Mouse (Mus musculus) kidney, embryonic 14.5 days (tissue): ENCODE results near the gene Nsun4. TPM values are rescaled to one million over a fixed set of nuclear protein-coding genes. Genes with fewer than 3 reads are reported as not detected.
A peak's percentile ranks its signal among the peaks of the same experiment; 100 is the strongest.

Source experiments
- ATAC-seq: fragments of 200-750 bp; cut with Nextera tagmentation; 2 replicates; pipeline ENCODE4 v1.8.0; 2017; ENCODE audit warnings: moderate number of reproducible peaks, mild to moderate bottlenecking, moderate TSS enrichment, moderate library complexity; ENCODE audit not compliant: low FRiP score, low TSS enrichment
- H3K27ac ChIP-seq: fragments of 300-500 bp; sonication (generic); 2 replicates; pipeline ENCODE4 v1.5.1; 2014; ENCODE audit warnings: low read depth, mild to moderate bottlenecking, low read length, moderate library complexity, mixed read lengths
- H3K27me3 ChIP-seq: fragments of 300-500 bp; sonication (generic); 2 replicates; pipeline ENCODE4 v1.6.1; 2014; ENCODE audit warnings: mild to moderate bottlenecking, low read length; ENCODE audit not compliant: control insufficient read depth, insufficient read depth
- H3K36me3 ChIP-seq: fragments of 300-500 bp; sonication (generic); 2 replicates; pipeline ENCODE4 v1.6.1; 2014; ENCODE audit warnings: low read length, mixed read lengths; ENCODE audit not compliant: control insufficient read depth, insufficient read depth
- H3K4me1 ChIP-seq: fragments of 300-500 bp; sonication (generic); 2 replicates; pipeline ENCODE4 v1.6.1; 2014; ENCODE audit warnings: low read length, mixed read lengths; ENCODE audit not compliant: control insufficient read depth, insufficient read depth
- H3K4me2 ChIP-seq: fragments of 300-500 bp; sonication (generic); replicated peaks from 2 replicates; pipeline ENCODE4 v1.6.1; 2014; ENCODE audit warnings: low read depth, mild to moderate bottlenecking, low read length
- H3K4me3 ChIP-seq: fragments of 300-500 bp; sonication (generic); 2 replicates; pipeline ENCODE4 v1.5.1; 2014; ENCODE audit warnings: mild to moderate bottlenecking, low read length
- H3K9ac ChIP-seq: fragments of 300-500 bp; sonication (generic); 2 replicates; pipeline ENCODE4 v1.6.1; 2014; ENCODE audit warnings: low read depth, mild to moderate bottlenecking, low read length, moderate library complexity
- H3K9me3 ChIP-seq: fragments of 300-500 bp; sonication (generic); 2 replicates; pipeline ENCODE4 v1.6.1; 2016; ENCODE audit warnings: low read length; ENCODE audit not compliant: control insufficient read depth
- WGBS: fragments of 180-500 bp; shearing (Covaris S2); extraction: QIAGEN DNeasy Blood & Tissue Kit; methylation state at CpG from one replicate; pipeline ENCODE4 v1.1.7; 2014; 5-methylcytosine and 5-hydroxymethylcytosine counted together
- polyA plus RNA-seq: library from polyadenylated mRNA; unstranded; fragments of >200 nt; fragmentation: Nextera tagmentation; extraction: Ambion mirVana; gene quantifications from 2 replicates; pipeline ENCODE4 v1.2.1, GENCODE M21; 2014

Nsun4 gene
- polyA plus RNA-seq, 1 experiment from 2014 or later = 24.1 TPM

- Histone ChIP-seq H3K4me1 (no peaks in the 10 kb centered on the region), H3K4me2 (no peak overlapping the region), H3K36me3 (no peaks in the 10 kb centered on the region), H3K27me3 (no peaks in the 10 kb centered on the region), H3K9ac (no peak overlapping the region), H3K9me3 (peaks cover 5% of the 10 kb centered on the region; the same call in 1 of the 2 replicates), H3K4me3 (no peak overlapping the region), H3K27ac (no peak overlapping the region)
- no peak for ATAC-seq
- 81% methylated on average over 2 of the region's 2 CpGs for WGBS
Observed at GRCm38 (mm10) chr4:115995376-115995730, 58.3 kb downstream of the Nsun4 start.

GRCm38 (mm10) chr4:115994662-115995375, 58.9 kb downstream of the Nsun4 start:
- no peak overlapping the region for H3K4me2 ChIP-seq
- 86% methylated on average over 16 of the region's 16 CpGs for WGBS
- peaks cover 5% of the 10 kb centered on the region; the same call in 1 of the 2 replicates for H3K9me3 ChIP-seq
- H3K36me3 ChIP-seq = no peaks in the 10 kb centered on the region
- H3K4me1 ChIP-seq = no peaks in the 10 kb centered on the region
- H3K27me3 ChIP-seq = no peaks in the 10 kb centered on the region
- H3K4me3 ChIP-seq = no peak overlapping the region
- H3K27ac ChIP-seq = no peak overlapping the region
- no peak for ATAC-seq
- H3K9ac ChIP-seq = no peak overlapping the region

GRCm38 (mm10) chr4:115989382-115989781, 64.3 kb downstream of the Nsun4 start:
- H3K4me2 ChIP-seq = no peak overlapping the region
- H3K4me3 ChIP-seq = no peak overlapping the region
- no peaks in the 10 kb centered on the region for H3K4me1 ChIP-seq
- no peaks in the 10 kb centered on the region for H3K36me3 ChIP-seq
- no peak overlapping the region for H3K9ac ChIP-seq
- ATAC-seq = no peak
- 0 out of 2 replicates have a peak, but pooled peaks cover 4% of the 10 kb centered on the region for H3K27me3 ChIP-seq
- 78% methylated on average over 7 of the region's 7 CpGs for WGBS
- H3K27ac ChIP-seq = no peak overlapping the region
- peaks cover 5% of the 10 kb centered on the region; the same call in 1 of the 2 replicates for H3K9me3 ChIP-seq

GRCm38 (mm10) chr4:115987858-115988530, 65.7 kb downstream of the Nsun4 start:
- ATAC-seq = no peak
- 77% methylated on average over 5 of the region's 5 CpGs for whole genome bisulfite sequencing

GRCm38 (mm10) chr4:115987436-115987835, 66.2 kb downstream of the Nsun4 start:
- no peak overlapping the region for H3K9ac ChIP-seq
- no peak overlapping the region for H3K4me3 ChIP-seq
- 75% methylated on average over 1 of the region's 1 CpGs for WGBS
- H3K27ac ChIP-seq = no peak overlapping the region
- H3K4me2 ChIP-seq = no peak overlapping the region
- peaks cover 11% of the 10 kb centered on the region; the same call in 1 of the 2 replicates for H3K27me3 ChIP-seq
- H3K9me3 ChIP-seq = peaks cover 5% of the 10 kb centered on the region; the same call in 1 of the 2 replicates
- H3K36me3 ChIP-seq = no peaks in the 10 kb centered on the region
- H3K4me1 ChIP-seq = no peaks in the 10 kb centered on the region
- ATAC-seq = no peak

More at GRCm38 (mm10) chr4:115987858-115988530, 65.7 kb downstream of the Nsun4 start:
- peaks cover 11% of the 10 kb centered on the region; the same call in 1 of the 2 replicates for H3K27me3 ChIP-seq
- H3K9ac ChIP-seq = no peak overlapping the region
- H3K36me3 ChIP-seq = no peaks in the 10 kb centered on the region
- H3K9me3 ChIP-seq = peaks cover 5% of the 10 kb centered on the region; the same call in 1 of the 2 replicates
- H3K4me3 ChIP-seq = no peak overlapping the region
- no peaks in the 10 kb centered on the region for H3K4me1 ChIP-seq
- no peak overlapping the region for H3K27ac ChIP-seq
- no peak overlapping the region for H3K4me2 ChIP-seq

- WGBS = 40% methylated on average over 8 of the region's 8 CpGs
- no peaks in the 10 kb centered on the region for H3K36me3 ChIP-seq
- H3K4me3 ChIP-seq = no peak overlapping the region
- H3K9ac ChIP-seq = no peak overlapping the region
- no peaks in the 10 kb centered on the region for H3K9me3 ChIP-seq
- ATAC-seq = no peak
- H3K27ac ChIP-seq = no peak overlapping the region
- H3K27me3 ChIP-seq = peaks cover 28% of the 10 kb centered on the region
- H3K4me1 ChIP-seq = no peaks in the 10 kb centered on the region
- no peak overlapping the region for H3K4me2 ChIP-seq
Observed at GRCm38 (mm10) chr4:115984967-115985366, 68.7 kb downstream of the Nsun4 start.

- H3K4me1 ChIP-seq = peaks cover 5% of the 10 kb centered on the region; the same call in 1 of the 2 replicates
- H3K27ac ChIP-seq = no peak overlapping the region
- 2% methylated on average over 13 of the region's 13 CpGs for WGBS
- peak; percentile 30; the same call in 1 of the 2 replicates for ATAC-seq
- no peaks in the 10 kb centered on the region for H3K9me3 ChIP-seq
- H3K36me3 ChIP-seq = no peaks in the 10 kb centered on the region
- no peak overlapping the region for H3K4me3 ChIP-seq
- H3K4me2 ChIP-seq = peak overlapping the region; percentile 21; the same call in 1 of the 2 replicates
- no peak overlapping the region for H3K9ac ChIP-seq
- peaks cover 37% of the 10 kb centered on the region for H3K27me3 ChIP-seq
Observed at GRCm38 (mm10) chr4:115984111-115984510, 69.6 kb downstream of the Nsun4 start.
